Mouse (Mus musculus) embryonic facial prominence, embryonic 14.5 days (tissue): Measurements from ENCODE around the gene 1500009L16Rik. TPM values are rescaled to one million over a fixed set of nuclear protein-coding genes. Genes with fewer than 3 reads are reported as not detected.

Experiments
- ATAC-seq: fragments of 200-750 bp; cut with Nextera tagmentation; 2 replicates; pipeline ENCODE4 v1.8.0; 2017; ENCODE audit warnings: low read depth, moderate number of reproducible peaks, moderate TSS enrichment
- DNase-seq: peaks from one replicate; pipeline ENCODE4 v3.0.0-alpha.2; 2015; ENCODE audit warnings: low spot score
- H3K27ac ChIP-seq: fragments of 300-500 bp; sonication (generic); replicated peaks from 2 replicates; pipeline ENCODE4 v1.5.1; 2014; ENCODE audit warnings: low read depth, mild to moderate bottlenecking, low read length, moderate library complexity
- H3K27me3 ChIP-seq: fragments of 300-500 bp; sonication (generic); replicated peaks from 2 replicates; pipeline ENCODE4 v1.6.1; 2014; ENCODE audit warnings: low read length; ENCODE audit not compliant: control insufficient read depth, insufficient read depth
- H3K36me3 ChIP-seq: fragments of 300-500 bp; sonication (generic); 2 replicates; pipeline ENCODE4 v1.6.1; 2014; ENCODE audit warnings: low read length, mixed read lengths; ENCODE audit not compliant: control insufficient read depth, insufficient read depth
- H3K4me1 ChIP-seq: fragments of 300-500 bp; sonication (generic); 2 replicates; pipeline ENCODE4 v1.6.1; 2014; ENCODE audit warnings: antibody characterized with exemption, low read length; ENCODE audit not compliant: control insufficient read depth, insufficient read depth
- H3K4me2 ChIP-seq: fragments of 300-500 bp; sonication (generic); 2 replicates; pipeline ENCODE4 v1.6.1; 2014; ENCODE audit warnings: low read depth, mild to moderate bottlenecking, low read length, moderate library complexity, mixed read lengths
- H3K4me3 ChIP-seq: fragments of 300-500 bp; sonication (generic); 2 replicates; pipeline ENCODE4 v1.5.1; 2014; ENCODE audit warnings: low read depth, mild to moderate bottlenecking, low read length
- H3K9ac ChIP-seq: fragments of 300-500 bp; sonication (generic); 2 replicates; pipeline ENCODE4 v1.6.1; 2014; ENCODE audit warnings: low read depth, mild to moderate bottlenecking, low read length, moderate library complexity, mixed read lengths
- H3K9me3 ChIP-seq: fragments of 300-500 bp; sonication (generic); 2 replicates; pipeline ENCODE4 v1.6.1; 2016; ENCODE audit warnings: low read length; ENCODE audit not compliant: control insufficient read depth
- WGBS: fragments of 180-500 bp; shearing (Covaris S2); extraction: QIAGEN DNeasy Blood & Tissue Kit; methylation state at CpG from one replicate; pipeline ENCODE4 v1.1.7; 2014; 5-methylcytosine and 5-hydroxymethylcytosine counted together
- polyA plus RNA-seq: library from polyadenylated mRNA; unstranded; fragments of >200 nt; fragmentation: Nextera tagmentation; extraction: Ambion mirVana; gene quantifications from 2 replicates; pipeline ENCODE4 v1.2.1, GENCODE M21; 2014

The 1500009L16Rik gene
- polyA plus RNA-seq, 1 experiment from 2014 or later: 25.8 TPM

- Histone ChIP-seq H3K4me3 (no peak overlapping the region), H3K27ac (no peak overlapping the region), H3K4me1 (no peaks in the 10 kb centered on the region), H3K9ac (no peak overlapping the region), H3K36me3 (no peaks in the 10 kb centered on the region), H3K9me3 (0 out of 2 replicates have a peak, but pooled peaks cover 6% of the 10 kb centered on the region), H3K27me3 (no peaks in the 10 kb centered on the region), H3K4me2 (peak overlapping the region; percentile 33)
- DNase-seq (peak; percentile 86), ATAC-seq (no peak; the same call in 1 of the 2 replicates)
- WGBS: 36% methylated on average over 11 of the region's 11 CpGs
Measured at GRCm38 (mm10) chr10:83776272-83776878, 53.7 kb downstream of the 1500009L16Rik start.

GRCm38 (mm10) chr10:83777253-83777652, 54.6 kb downstream of the 1500009L16Rik start:
- Histone ChIP-seq H3K27me3 (no peaks in the 10 kb centered on the region), H3K9me3 (0 out of 2 replicates have a peak, but pooled peaks cover 6% of the 10 kb centered on the region), H3K4me2 (no peak overlapping the region), H3K4me3 (no peak overlapping the region), H3K27ac (no peak overlapping the region), H3K36me3 (no peaks in the 10 kb centered on the region), H3K4me1 (no peaks in the 10 kb centered on the region), H3K9ac (no peak overlapping the region)
- DNase-seq: no peak
- ATAC-seq: no peak
- 80% methylated on average over 9 of the region's 9 CpGs for WGBS

- no peak overlapping the region for H3K4me2 ChIP-seq
- H3K9ac ChIP-seq: no peak overlapping the region
- H3K4me3 ChIP-seq: no peak overlapping the region
- 0 out of 2 replicates have a peak, but pooled peaks cover 6% of the 10 kb centered on the region for H3K9me3 ChIP-seq
- no peak overlapping the region for H3K27ac ChIP-seq
- no peaks in the 10 kb centered on the region for H3K27me3 ChIP-seq
- 81% methylated on average over 4 of the region's 4 CpGs for WGBS
- H3K4me1 ChIP-seq: 0 out of 2 replicates have a peak, but pooled peaks cover 7% of the 10 kb centered on the region
- DNase-seq (no peak), ATAC-seq (no peak)
- H3K36me3 ChIP-seq: no peaks in the 10 kb centered on the region
Measured at GRCm38 (mm10) chr10:83781854-83782253, 59.2 kb downstream of the 1500009L16Rik start.

GRCm38 (mm10) chr10:83782371-83783120, 59.9 kb downstream of the 1500009L16Rik start:
- DNase-seq: no peak
- Histone ChIP-seq H3K36me3 (no peaks in the 10 kb centered on the region), H3K4me1 (0 out of 2 replicates have a peak, but pooled peaks cover 7% of the 10 kb centered on the region), H3K4me3 (no peak overlapping the region), H3K27me3 (no peaks in the 10 kb centered on the region), H3K9ac (no peak overlapping the region), H3K27ac (no peak overlapping the region), H3K9me3 (0 out of 2 replicates have a peak, but pooled peaks cover 6% of the 10 kb centered on the region), H3K4me2 (no peak overlapping the region)
- 84% methylated on average over 10 of the region's 10 CpGs for WGBS
- ATAC-seq: no peak

GRCm38 (mm10) chr10:83785003-83785402, 62.3 kb downstream of the 1500009L16Rik start:
- H3K27me3 ChIP-seq: no peaks in the 10 kb centered on the region
- ATAC-seq (peak; percentile 22; the same call in 1 of the 2 replicates), DNase-seq (peak; percentile 30)
- peak overlapping the region; percentile 56 for H3K27ac ChIP-seq
- H3K9ac ChIP-seq: no peak overlapping the region
- H3K4me1 ChIP-seq: 0 out of 2 replicates have a peak, but pooled peaks cover 7% of the 10 kb centered on the region
- no peak overlapping the region for H3K4me3 ChIP-seq
- no peak overlapping the region for H3K4me2 ChIP-seq
- 31% methylated on average over 5 of the region's 5 CpGs for WGBS
- H3K36me3 ChIP-seq: no peaks in the 10 kb centered on the region
- no peaks in the 10 kb centered on the region for H3K9me3 ChIP-seq

- Histone ChIP-seq H3K9me3 (no peaks in the 10 kb centered on the region), H3K4me3 (no peak overlapping the region), H3K4me2 (no peak overlapping the region), H3K27me3 (no peaks in the 10 kb centered on the region), H3K36me3 (no peaks in the 10 kb centered on the region), H3K9ac (no peak overlapping the region), H3K27ac (peak overlapping the region; percentile 56), H3K4me1 (0 out of 2 replicates have a peak, but pooled peaks cover 7% of the 10 kb centered on the region)
- peak; percentile 60 for ATAC-seq
- WGBS: 27% methylated on average over 3 of the region's 3 CpGs
- peak; percentile 66 for DNase-seq
Measured at GRCm38 (mm10) chr10:83785627-83786392, 63.1 kb downstream of the 1500009L16Rik start.

- ATAC-seq (no peak), DNase-seq (no peak)
- H3K36me3 ChIP-seq: no peaks in the 10 kb centered on the region
- H3K27ac ChIP-seq: no peak overlapping the region
- H3K27me3 ChIP-seq: no peaks in the 10 kb centered on the region
- H3K9ac ChIP-seq: no peak overlapping the region
- no peak overlapping the region for H3K4me2 ChIP-seq
- no peak overlapping the region for H3K4me3 ChIP-seq
- no peaks in the 10 kb centered on the region for H3K4me1 ChIP-seq
- no peaks in the 10 kb centered on the region for H3K9me3 ChIP-seq
Measured at GRCm38 (mm10) chr10:83795088-83795487, 72.4 kb downstream of the 1500009L16Rik start.

GRCm38 (mm10) chr10:83795500-83795899, 72.8 kb downstream of the 1500009L16Rik start:
- WGBS: 89% methylated on average over 4 of the region's 4 CpGs
- H3K9ac ChIP-seq: no peak overlapping the region
- H3K4me2 ChIP-seq: no peak overlapping the region
- no peaks in the 10 kb centered on the region for H3K36me3 ChIP-seq
- no peak overlapping the region for H3K4me3 ChIP-seq
- H3K27me3 ChIP-seq: no peaks in the 10 kb centered on the region
- H3K4me1 ChIP-seq: no peaks in the 10 kb centered on the region
- no peak overlapping the region for H3K27ac ChIP-seq
- ATAC-seq: no peak
- DNase-seq: no peak
- H3K9me3 ChIP-seq: no peaks in the 10 kb centered on the region
